Mouse (Mus musculus): Measurements from ENCODE around the gene Tmem130.

GRCm38 (mm10) chr5:144755191-144755590 lies 6.4 kb downstream of the Tmem130 start:
- TF ChIP-seq GATA1 (IDR thresholded peaks at IDR 0.05; ENCODE audit: borderline replicate concordance, low read length): no peak
- no peak for TF ChIP-seq FLI1 (IDR thresholded peaks at IDR 0.05; ENCODE audit: low read length)
